22 mouse cellular contexts compared by ENCODE assay signal in genomic region chr11:81597601-81598000, GRCm38 (mm10).
DNase-seq lines count a peak whose midpoint lies in the region; TF ChIP-seq lines count a peak whose summit lies in the region.
"Had no signal": no experiment of that assay in that cellular context is flagged by ENCODE, and none has a peak within 500 bp of the region (broad histone marks: within the 10 kb centered on the region; RNA-seq: fewer than 3 reads in every experiment).

No protein-coding gene starts in this region.

- DNase-seq in heart, adult 11 months, result peak; percentile 87
- no peak for DNase-seq in heart, adult 18-20 months
- peak; percentile 15 to 24 for DNase-seq in left cerebral cortex, adult 18-20 months (ENCODE audit: low spot score in 2 of 2)
- DNase-seq in left cerebral cortex, adult 2 months (ENCODE audit: extremely low spot score in 1 of 2, low spot score in 2 of 2), result no peak
- DNase-seq in testis, postnatal 10 days (ENCODE audit: low spot score), result peak; percentile 7
- DNase-seq in testis, postnatal 14 days (ENCODE audit: low spot score), result no peak
- DNase-seq in adrenal gland, adult 8-10 months, result no peak
- DNase-seq: adrenal gland, adult 2 months; adrenal gland, postnatal 14 days; adrenal gland, postnatal 36 days; cerebellum, adult 11 months; cerebellum, adult 18-20 months; cerebellum, adult 8-10 months; cerebellum, adult 9-11 months; cerebellum, postnatal 14 days; cerebellum, postnatal 36 days; embryo, embryonic 11 days had no signal

- no peak overlapping the region for H3K4me3 ChIP-seq in left cerebral cortex, adult 2 months
- H3K4me3 ChIP-seq: embryonic facial prominence, embryonic 13.5 days; embryonic facial prominence, embryonic 15.5 days; erythroblast, embryonic 14.5 days; forebrain, embryonic 10.5 days; forebrain, embryonic 12.5 days had no signal

- no peak overlapping the region for H3K27ac ChIP-seq in left cerebral cortex, adult 2 months
- H3K27ac ChIP-seq: embryonic facial prominence, embryonic 13.5 days; embryonic facial prominence, embryonic 15.5 days; forebrain, embryonic 10.5 days; forebrain, embryonic 12.5 days had no signal

- TF ChIP-seq CTCF in left cerebral cortex, adult 2 months (IDR thresholded peaks at IDR 0.05), result no peak

- intact Hi-C loops in left cerebral cortex, adult 2 months (cut with DNase I), result no loop called here

Comparison
In these comparisons a context has a peak if more than half of its experiments do, and no peak if none do; other contexts are left out.
1. DNase-seq: peak in heart, adult 11 months (single experiment), left cerebral cortex, adult 18-20 months (2 of 2) and testis, postnatal 10 days (single experiment); none in heart, adult 18-20 months (0 of 2), left cerebral cortex, adult 2 months (0 of 2), testis, postnatal 14 days (single experiment) and adrenal gland, adult 8-10 months (single experiment).